ENCODE assay signal across 11 mouse cellular contexts in genomic region chr14:25628448-25629099, GRCm38 (mm10).
DNase-seq lines count a peak whose midpoint lies in the region; ATAC-seq and TF ChIP-seq lines count a peak whose summit lies in the region.
"Had no signal": no experiment of that assay in that cellular context is flagged by ENCODE, and none has a peak within 500 bp of the region (broad histone marks: within the 10 kb centered on the region; RNA-seq: fewer than 3 reads in every experiment).

No protein-coding gene starts in this region.

- no peak overlapping the region for H3K4me2 ChIP-seq in heart, embryonic 14.5 days (ENCODE audit: low read length)
- no peak overlapping the region for H3K4me2 ChIP-seq in midbrain, embryonic 15.5 days
- H3K4me2 ChIP-seq in midbrain, embryonic 16.5 days (ENCODE audit: low read length), result no peak overlapping the region
- H3K4me2 ChIP-seq in stomach, postnatal 0 days (replicated peaks; ENCODE audit: low read depth), result no peak overlapping the region

- H3K4me1 ChIP-seq in heart, embryonic 14.5 days (ENCODE audit: control insufficient read depth in 2 of 2, insufficient read depth in 2 of 2, low read length in 2 of 2), result peaks cover 73 to 95% of the 10 kb centered on the region in 2 experiments
- H3K4me1 ChIP-seq in midbrain, embryonic 15.5 days, result peaks cover 52% of the 10 kb centered on the region
- peaks cover 31% of the 10 kb centered on the region for H3K4me1 ChIP-seq in midbrain, embryonic 16.5 days (ENCODE audit: control insufficient read depth, insufficient read depth, low read length)
- H3K4me1 ChIP-seq in stomach, postnatal 0 days (replicated peaks; ENCODE audit: control insufficient read depth, insufficient read depth), result 0 out of 2 replicates have a peak, but pooled peaks cover 2% of the 10 kb centered on the region

- H3K27me3 ChIP-seq in heart, embryonic 14.5 days (ENCODE audit: control insufficient read depth, insufficient read depth, low read length), result no peaks in the 10 kb centered on the region
- H3K27me3 ChIP-seq in midbrain, embryonic 15.5 days (replicated peaks), result no peaks in the 10 kb centered on the region
- H3K27me3 ChIP-seq in midbrain, embryonic 16.5 days (ENCODE audit: control insufficient read depth, insufficient read depth, low read depth, low read length), result no peaks in the 10 kb centered on the region
- no peaks in the 10 kb centered on the region for H3K27me3 ChIP-seq in stomach, postnatal 0 days (ENCODE audit: control insufficient read depth, insufficient read depth, low read length)

- no peak overlapping the region for H3K4me3 ChIP-seq in heart, embryonic 14.5 days (ENCODE audit: control insufficient read depth in 1 of 2, insufficient read depth in 1 of 2, low read depth in 1 of 2, low read length in 2 of 2)
- H3K4me3 ChIP-seq in midbrain, embryonic 15.5 days, result no peak overlapping the region
- no peak overlapping the region for H3K4me3 ChIP-seq in midbrain, embryonic 16.5 days (ENCODE audit: low read depth, low read length)
- H3K4me3 ChIP-seq in stomach, postnatal 0 days (ENCODE audit: low read depth, low read length), result no peak overlapping the region

- no peak overlapping the region for H3K9ac ChIP-seq in heart, embryonic 14.5 days (ENCODE audit: low read length)
- H3K9ac ChIP-seq in midbrain, embryonic 15.5 days, result no peak overlapping the region
- H3K9ac ChIP-seq in midbrain, embryonic 16.5 days (ENCODE audit: low read depth, low read length), result no peak overlapping the region
- H3K9ac ChIP-seq in stomach, postnatal 0 days (ENCODE audit: low read length), result no peak overlapping the region

- no peak for ATAC-seq in heart, embryonic 14.5 days (ENCODE audit: insufficient number of reproducible peaks, insufficient read depth, low FRiP score, low read depth)
- no peak for ATAC-seq in midbrain, embryonic 15.5 days (replicated peaks)
- no peak for ATAC-seq in midbrain, embryonic 16.5 days
- no peak for ATAC-seq in stomach, postnatal 0 days (ENCODE audit: low FRiP score, low TSS enrichment)

- TF ChIP-seq EP300 in stomach, postnatal 0 days (optimal IDR thresholded peaks at IDR 0.05), result no peak

- peak; percentile 65 for DNase-seq in cerebellum, adult 9-10 months
- DNase-seq in cerebellum, adult 11 months, result no peak
- DNase-seq in heart, postnatal 10 days, result no peak
- no peak for DNase-seq in stomach, postnatal 0 days (ENCODE audit: low spot score)
- no peak for DNase-seq in urinary bladder, postnatal 10 days (ENCODE audit: low spot score)
- DNase-seq: adrenal gland, adult 8-10 months; gastrocnemius, postnatal 14 days; left cerebral cortex, postnatal 4 days had no signal

- 69% methylated on average over 5 of the region's 5 CpGs for WGBS in heart, embryonic 14.5 days
- 89% methylated on average over 5 of the region's 5 CpGs for WGBS in midbrain, embryonic 15.5 days
- 87% methylated on average over 5 of the region's 5 CpGs for WGBS in midbrain, embryonic 16.5 days
- 55% methylated on average over 5 of the region's 5 CpGs for WGBS in stomach, postnatal 0 days

- peak overlapping the region; percentile 82 to 95 for H3K27ac ChIP-seq in heart, embryonic 14.5 days (replicated peaks in 1 of 2; ENCODE audit: control insufficient read depth in 1 of 2, insufficient read depth in 1 of 2, low read depth in 2 of 2, low read length in 2 of 2)
- peak overlapping the region; percentile 16; the same call in 1 of the 2 replicates for H3K27ac ChIP-seq in midbrain, embryonic 15.5 days
- no peak overlapping the region for H3K27ac ChIP-seq in midbrain, embryonic 16.5 days (ENCODE audit: low read length)
- H3K27ac ChIP-seq in stomach, postnatal 0 days (replicated peaks), result peak overlapping the region; percentile 82

- no peak for TF ChIP-seq CTCF in stomach, postnatal 0 days (IDR thresholded peaks at IDR 0.05; ENCODE audit: low read depth)

- H3K9me3 ChIP-seq in heart, embryonic 14.5 days (ENCODE audit: control insufficient read depth, low read length), result no peaks in the 10 kb centered on the region
- H3K9me3 ChIP-seq in midbrain, embryonic 15.5 days, result no peaks in the 10 kb centered on the region
- no peaks in the 10 kb centered on the region for H3K9me3 ChIP-seq in midbrain, embryonic 16.5 days (replicated peaks; ENCODE audit: control insufficient read depth, low read length, poor library complexity, severe bottlenecking)
- H3K9me3 ChIP-seq in stomach, postnatal 0 days (ENCODE audit: control insufficient read depth, low read length), result no peaks in the 10 kb centered on the region

- peaks cover 37% of the 10 kb centered on the region for H3K36me3 ChIP-seq in heart, embryonic 14.5 days (ENCODE audit: control insufficient read depth, insufficient read depth, low read length)
- H3K36me3 ChIP-seq in midbrain, embryonic 15.5 days (replicated peaks), result no peaks in the 10 kb centered on the region
- no peaks in the 10 kb centered on the region for H3K36me3 ChIP-seq in midbrain, embryonic 16.5 days (ENCODE audit: control insufficient read depth, insufficient read depth, low read length)
- peaks cover 2% of the 10 kb centered on the region; the same call in 1 of the 2 replicates for H3K36me3 ChIP-seq in stomach, postnatal 0 days (ENCODE audit: control insufficient read depth, insufficient read depth, low read length)

- intact Hi-C loops in heart, postnatal 10 days (cut with DNase I), result loop anchor here (2.0 kb wide), 1 partner anchor 42 kb away; no protein-coding TSS in a partner anchor
